Mouse (Mus musculus) intestine, embryonic 15.5 days (tissue): ENCODE data around the gene Sgpp1. TPM values are rescaled to one million over a fixed set of nuclear protein-coding genes. Genes with fewer than 3 reads are reported as not detected.

ENCODE experiments used
- ATAC-seq: fragments of 200-750 bp; cut with Nextera tagmentation; 2 replicates; pipeline ENCODE4 v1.8.0; 2017; ENCODE audit warnings: moderate TSS enrichment, moderate library complexity
- H3K27ac ChIP-seq: fragments of 300-500 bp; sonication (generic); 2 replicates; pipeline ENCODE4 v1.5.1; 2015; ENCODE audit warnings: mild to moderate bottlenecking, inconsistent platforms
- H3K27me3 ChIP-seq: fragments of 300-500 bp; sonication (generic); replicated peaks from 2 replicates; pipeline ENCODE4 v1.6.1; 2015; ENCODE audit warnings: inconsistent platforms
- H3K36me3 ChIP-seq: fragments of 300-500 bp; sonication (generic); 2 replicates; pipeline ENCODE4 v1.6.1; 2015; ENCODE audit warnings: inconsistent platforms
- H3K4me1 ChIP-seq: fragments of 300-500 bp; sonication (generic); replicated peaks from 2 replicates; pipeline ENCODE4 v1.6.1; 2015; ENCODE audit warnings: inconsistent platforms
- H3K4me2 ChIP-seq: fragments of 300-500 bp; sonication (generic); replicated peaks from 2 replicates; pipeline ENCODE4 v1.6.1; 2015; ENCODE audit warnings: mild to moderate bottlenecking, inconsistent platforms
- H3K4me3 ChIP-seq: fragments of 300-500 bp; sonication (generic); replicated peaks from 2 replicates; pipeline ENCODE4 v1.5.1; 2015; ENCODE audit warnings: inconsistent platforms
- H3K9ac ChIP-seq: fragments of 300-500 bp; sonication (generic); 2 replicates; pipeline ENCODE4 v1.6.1; 2015; ENCODE audit warnings: inconsistent platforms
- H3K9me3 ChIP-seq: fragments of 300-500 bp; sonication (generic); 2 replicates; pipeline ENCODE4 v1.6.1; 2016; ENCODE audit warnings: inconsistent platforms
- WGBS: fragments of 180-500 bp; shearing (Covaris S2); methylation state at CpG from one replicate; pipeline ENCODE4 v1.1.7; 2015; 5-methylcytosine and 5-hydroxymethylcytosine counted together
- polyA plus RNA-seq: library from polyadenylated mRNA; unstranded; fragments of >200 nt; fragmentation: Nextera tagmentation; extraction: Ambion mirVana; gene quantifications from 2 replicates; pipeline ENCODE4 v1.2.1, GENCODE M21; 2015

Gene Sgpp1
- polyA plus RNA-seq, 1 experiment from 2014 or later = 16.2 TPM

DNA sequence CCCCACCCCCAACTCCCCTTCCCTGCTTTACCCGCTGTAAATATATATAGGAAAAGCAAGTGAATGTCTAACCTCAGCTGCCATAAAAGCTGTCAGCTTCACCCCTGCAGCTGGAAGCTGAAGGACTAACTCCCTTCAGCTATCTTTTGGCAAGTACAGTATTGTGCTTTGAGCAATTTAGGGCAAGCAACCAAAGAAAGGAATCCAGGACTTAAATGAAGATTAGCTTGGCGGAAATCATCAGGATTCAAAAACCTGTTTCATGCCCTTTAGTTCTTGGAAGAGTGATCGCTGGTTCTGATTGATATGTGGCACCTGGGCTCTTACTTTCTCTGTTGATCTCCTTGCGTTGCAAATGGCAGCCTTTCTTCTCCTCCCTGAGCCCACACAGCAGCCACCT, 13.0 kb upstream of the Sgpp1 start:
- H3K27ac ChIP-seq = no peak overlapping the region
- no peaks in the 10 kb centered on the region for H3K4me1 ChIP-seq
- no peaks in the 10 kb centered on the region for H3K27me3 ChIP-seq
- no peak overlapping the region for H3K4me2 ChIP-seq
- H3K36me3 ChIP-seq = no peaks in the 10 kb centered on the region
- no peak for ATAC-seq
- H3K9me3 ChIP-seq = no peaks in the 10 kb centered on the region
- H3K4me3 ChIP-seq = no peak overlapping the region
- 69% methylated on average over 4 of the region's 4 CpGs for WGBS
- no peak overlapping the region for H3K9ac ChIP-seq

DNA sequence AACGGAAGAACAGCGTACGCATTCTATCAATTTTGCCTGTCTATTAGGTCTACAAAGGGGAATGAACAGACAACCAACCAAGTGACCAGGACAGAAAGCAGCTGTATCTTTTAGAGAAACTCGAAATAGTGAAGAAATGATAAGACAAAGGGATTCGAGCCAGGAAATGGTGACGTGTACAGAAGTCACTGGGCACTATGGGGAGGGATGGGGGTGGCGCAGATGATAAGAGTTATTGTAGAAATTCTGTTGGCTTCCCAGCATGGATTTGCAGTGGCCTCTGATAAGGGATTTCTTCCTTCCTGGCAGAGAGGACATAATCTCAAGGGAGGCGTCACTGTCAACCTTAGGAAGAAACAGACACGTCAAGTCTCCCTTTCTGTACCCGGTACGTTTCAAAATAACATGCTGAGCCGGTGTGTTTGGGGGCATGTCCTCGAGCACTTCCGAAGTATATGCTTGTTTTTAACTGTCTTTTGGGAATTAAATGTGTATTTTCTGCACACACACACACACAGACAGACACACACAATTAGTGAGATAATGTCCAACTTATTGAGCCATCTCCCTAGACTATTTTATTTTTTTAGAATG, 10.3 kb upstream of the Sgpp1 start:
- Histone ChIP-seq H3K27ac (no peak overlapping the region), H3K4me1 (no peaks in the 10 kb centered on the region), H3K27me3 (no peaks in the 10 kb centered on the region), H3K4me3 (no peak overlapping the region), H3K4me2 (no peak overlapping the region), H3K9me3 (no peaks in the 10 kb centered on the region), H3K36me3 (no peaks in the 10 kb centered on the region), H3K9ac (no peak overlapping the region)
- WGBS = 75% methylated on average over 14 of the region's 14 CpGs
- ATAC-seq = no peak

DNA sequence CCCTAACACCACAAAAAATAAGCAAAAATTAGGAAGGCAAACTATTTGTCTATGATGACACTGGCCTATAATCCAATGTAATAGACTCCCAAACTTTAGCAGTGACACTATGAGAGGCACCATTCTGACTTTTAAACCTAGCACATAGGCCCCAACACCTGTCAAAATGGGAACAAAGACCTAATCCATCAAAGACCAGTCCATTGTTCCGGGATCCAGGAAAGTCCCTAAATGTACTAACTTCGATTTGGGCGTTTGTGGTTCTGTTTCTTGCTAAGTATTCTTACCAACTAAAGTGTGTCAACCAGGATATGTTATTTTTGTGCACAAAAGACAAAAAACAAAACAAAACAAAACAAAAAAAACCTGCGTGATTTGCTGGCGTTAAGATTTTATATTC, 6.6 kb upstream of the Sgpp1 start:
- H3K36me3 ChIP-seq = no peaks in the 10 kb centered on the region
- H3K27ac ChIP-seq = no peak overlapping the region
- no peak overlapping the region for H3K4me3 ChIP-seq
- WGBS = 87% methylated on average over 5 of the region's 5 CpGs
- no peaks in the 10 kb centered on the region for H3K27me3 ChIP-seq
- H3K9ac ChIP-seq = no peak overlapping the region
- H3K9me3 ChIP-seq = no peaks in the 10 kb centered on the region
- H3K4me1 ChIP-seq = no peaks in the 10 kb centered on the region
- ATAC-seq = no peak
- H3K4me2 ChIP-seq = no peak overlapping the region

DNA sequence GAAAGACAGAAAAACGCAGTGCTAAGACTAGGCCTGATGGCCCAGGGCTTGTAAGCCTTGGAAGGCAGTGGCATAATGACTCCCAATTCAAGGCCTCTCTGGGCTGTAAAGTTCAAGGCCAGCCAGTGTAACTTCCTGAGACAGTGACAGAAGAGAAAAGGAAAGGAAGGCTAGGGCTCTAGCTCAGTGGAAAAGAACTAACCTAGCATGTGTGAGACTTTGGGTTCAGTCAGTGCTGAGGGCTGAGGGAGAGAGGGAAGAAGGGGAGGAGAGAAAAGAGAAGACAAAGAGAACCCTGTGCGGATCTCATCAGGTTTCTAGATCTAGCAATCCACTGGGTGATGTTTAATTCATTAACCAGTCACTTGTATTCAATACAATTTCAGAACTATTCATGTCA, 5.7 kb upstream of the Sgpp1 start:
- H3K27me3 ChIP-seq = no peaks in the 10 kb centered on the region
- WGBS = 88% methylated on average over 2 of the region's 2 CpGs
- no peak for ATAC-seq

DNA sequence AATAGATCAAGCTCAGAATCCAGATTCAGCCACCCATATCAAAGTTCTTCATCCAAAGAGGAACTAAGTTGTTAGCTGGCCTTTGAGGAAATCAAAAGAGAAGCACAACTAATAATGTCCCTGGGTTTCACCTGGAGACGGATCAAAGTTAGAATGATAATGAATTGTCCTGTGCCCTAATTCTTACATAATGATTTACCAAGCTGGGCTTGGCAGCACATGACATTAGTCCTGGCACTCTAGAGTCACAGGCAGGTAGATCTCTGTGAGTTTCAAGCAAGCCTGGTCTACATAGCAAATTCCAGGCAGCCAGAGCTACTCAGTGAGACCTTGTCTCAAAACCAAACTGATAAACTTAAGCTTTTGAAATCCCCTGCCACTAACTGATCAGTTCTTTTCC, 4.9 kb upstream of the Sgpp1 start:
- no peaks in the 10 kb centered on the region for H3K36me3 ChIP-seq
- H3K9ac ChIP-seq = no peak overlapping the region
- no peaks in the 10 kb centered on the region for H3K9me3 ChIP-seq
- no peaks in the 10 kb centered on the region for H3K27me3 ChIP-seq
- H3K4me2 ChIP-seq = no peak overlapping the region
- no peak overlapping the region for H3K27ac ChIP-seq
- no peak overlapping the region for H3K4me3 ChIP-seq
- whole genome bisulfite sequencing = 57% methylated on average over 1 of the region's 1 CpGs
- no peak for ATAC-seq
- H3K4me1 ChIP-seq = 0 out of 2 replicates have a peak, but pooled peaks cover 2% of the 10 kb centered on the region

More for the DNA sequence above, 5.7 kb upstream of the Sgpp1 start:
- no peaks in the 10 kb centered on the region for H3K36me3 ChIP-seq
- no peak overlapping the region for H3K27ac ChIP-seq
- H3K4me3 ChIP-seq = no peak overlapping the region
- no peak overlapping the region for H3K4me2 ChIP-seq
- no peaks in the 10 kb centered on the region for H3K9me3 ChIP-seq
- no peak overlapping the region for H3K9ac ChIP-seq
- no peaks in the 10 kb centered on the region for H3K4me1 ChIP-seq

DNA sequence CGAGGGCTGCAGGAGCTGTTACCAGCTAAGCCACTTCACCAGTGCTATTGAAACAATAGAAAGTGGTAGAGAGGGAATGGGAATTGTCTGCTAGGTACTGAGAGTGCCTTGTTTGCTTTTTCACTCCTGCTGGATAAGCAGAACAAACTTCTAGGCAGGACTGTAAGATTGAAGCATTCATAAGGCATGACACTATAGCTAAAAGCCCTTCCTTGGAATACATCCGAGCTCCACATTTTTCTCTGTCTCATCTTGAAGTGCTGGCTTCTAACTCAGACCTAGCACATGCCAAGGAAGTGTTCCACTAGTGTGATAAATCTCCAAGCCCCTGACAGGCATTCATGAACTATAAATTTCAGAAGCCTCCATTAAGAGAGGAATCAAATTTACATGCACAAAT, 4.1 kb upstream of the Sgpp1 start:
- no peak for ATAC-seq

DNA sequence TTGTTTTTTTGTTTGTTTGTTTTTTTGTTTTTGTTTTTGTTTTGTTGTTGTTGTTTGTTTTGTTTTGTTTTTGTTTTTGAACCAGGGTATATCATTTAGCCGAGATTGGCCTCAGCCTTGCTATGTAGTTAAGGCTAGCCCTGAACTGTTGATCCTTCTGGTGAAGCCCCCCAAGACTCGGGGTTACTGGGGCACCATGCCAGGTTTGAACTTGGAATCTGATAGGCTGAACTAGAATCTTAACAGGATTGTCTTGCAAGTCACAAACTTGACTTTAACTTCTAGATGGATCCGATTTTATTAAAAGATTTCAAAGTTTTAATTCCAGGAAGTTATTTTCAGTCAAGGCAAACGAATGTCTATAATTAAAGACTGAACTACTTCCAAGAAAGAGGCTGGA, 767 bp upstream of the Sgpp1 start:
- Histone ChIP-seq H3K4me1 (0 out of 2 replicates have a peak, but pooled peaks cover 2% of the 10 kb centered on the region), H3K4me3 (no peak overlapping the region), H3K36me3 (no peaks in the 10 kb centered on the region), H3K9me3 (no peaks in the 10 kb centered on the region), H3K4me2 (no peak overlapping the region), H3K9ac (no peak overlapping the region), H3K27ac (no peak overlapping the region), H3K27me3 (no peaks in the 10 kb centered on the region)
- ATAC-seq = no peak
- WGBS = 77% methylated on average over 4 of the region's 4 CpGs

More for the DNA sequence above, 4.1 kb upstream of the Sgpp1 start:
- Histone ChIP-seq H3K36me3 (no peaks in the 10 kb centered on the region), H3K27me3 (no peaks in the 10 kb centered on the region), H3K4me3 (no peak overlapping the region), H3K9ac (no peak overlapping the region), H3K4me2 (no peak overlapping the region), H3K9me3 (no peaks in the 10 kb centered on the region), H3K4me1 (0 out of 2 replicates have a peak, but pooled peaks cover 2% of the 10 kb centered on the region), H3K27ac (no peak overlapping the region)
- 57% methylated on average over 2 of the region's 2 CpGs for WGBS

DNA sequence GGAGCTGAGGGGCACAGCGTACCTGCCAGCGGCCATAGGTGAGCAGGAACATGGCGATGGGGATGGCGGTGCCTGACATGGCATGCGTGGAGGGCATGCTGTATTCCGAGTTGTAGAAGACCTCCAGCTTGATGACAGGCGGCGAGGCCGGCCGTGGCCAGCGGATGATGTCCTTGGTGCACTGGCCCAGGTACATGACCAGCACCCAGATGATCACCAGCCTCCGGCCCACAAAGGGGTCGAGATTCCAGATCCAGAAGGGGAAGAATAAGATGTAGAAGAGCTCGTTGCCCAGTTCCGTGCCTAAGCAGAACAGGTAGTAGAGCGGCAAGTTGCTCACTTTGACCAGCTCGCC, 661 bp downstream of the Sgpp1 start:
- peak overlapping the region; percentile 75 for H3K4me3 ChIP-seq
- H3K36me3 ChIP-seq = no peaks in the 10 kb centered on the region
- 0 out of 2 replicates have a peak, but pooled peaks cover 2% of the 10 kb centered on the region for H3K4me1 ChIP-seq
- H3K27ac ChIP-seq = no peak overlapping the region
- ATAC-seq = peak; percentile 20
- no peaks in the 10 kb centered on the region for H3K9me3 ChIP-seq
- peak overlapping the region; percentile 80 for H3K9ac ChIP-seq
- WGBS = 2% methylated on average over 17 of the region's 17 CpGs
- no peaks in the 10 kb centered on the region for H3K27me3 ChIP-seq
- H3K4me2 ChIP-seq = peak overlapping the region; percentile 84

DNA sequence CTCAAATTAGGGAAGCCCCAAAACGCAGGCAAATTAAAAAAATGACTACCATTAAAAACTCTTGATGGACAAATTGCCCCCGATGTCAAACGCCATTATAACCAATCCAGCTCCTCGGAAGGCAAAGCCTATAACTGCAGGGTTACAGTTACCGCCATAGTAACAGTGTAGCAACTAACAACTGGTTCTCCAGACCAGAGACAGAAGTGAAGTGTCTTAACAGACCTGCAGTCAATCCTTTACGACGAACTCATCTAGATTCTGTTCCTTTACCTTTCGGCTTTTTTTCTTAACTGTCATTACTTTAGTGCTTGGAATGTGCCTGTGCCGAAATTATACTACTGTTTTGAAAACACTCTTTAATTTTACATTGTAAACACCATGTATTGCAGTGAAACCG, 1.4 kb downstream of the Sgpp1 start:
- 0 out of 2 replicates have a peak, but pooled peaks cover 2% of the 10 kb centered on the region for H3K4me1 ChIP-seq
- peak overlapping the region; percentile 80; the same call in 1 of the 2 replicates for H3K9ac ChIP-seq
- H3K36me3 ChIP-seq = no peaks in the 10 kb centered on the region
- no peak for ATAC-seq
- peak overlapping the region; percentile 84 for H3K4me2 ChIP-seq
- peak overlapping the region; percentile 75 for H3K4me3 ChIP-seq
- no peak overlapping the region for H3K27ac ChIP-seq
- H3K9me3 ChIP-seq = no peaks in the 10 kb centered on the region
- H3K27me3 ChIP-seq = no peaks in the 10 kb centered on the region
- 18% methylated on average over 10 of the region's 10 CpGs for WGBS

DNA sequence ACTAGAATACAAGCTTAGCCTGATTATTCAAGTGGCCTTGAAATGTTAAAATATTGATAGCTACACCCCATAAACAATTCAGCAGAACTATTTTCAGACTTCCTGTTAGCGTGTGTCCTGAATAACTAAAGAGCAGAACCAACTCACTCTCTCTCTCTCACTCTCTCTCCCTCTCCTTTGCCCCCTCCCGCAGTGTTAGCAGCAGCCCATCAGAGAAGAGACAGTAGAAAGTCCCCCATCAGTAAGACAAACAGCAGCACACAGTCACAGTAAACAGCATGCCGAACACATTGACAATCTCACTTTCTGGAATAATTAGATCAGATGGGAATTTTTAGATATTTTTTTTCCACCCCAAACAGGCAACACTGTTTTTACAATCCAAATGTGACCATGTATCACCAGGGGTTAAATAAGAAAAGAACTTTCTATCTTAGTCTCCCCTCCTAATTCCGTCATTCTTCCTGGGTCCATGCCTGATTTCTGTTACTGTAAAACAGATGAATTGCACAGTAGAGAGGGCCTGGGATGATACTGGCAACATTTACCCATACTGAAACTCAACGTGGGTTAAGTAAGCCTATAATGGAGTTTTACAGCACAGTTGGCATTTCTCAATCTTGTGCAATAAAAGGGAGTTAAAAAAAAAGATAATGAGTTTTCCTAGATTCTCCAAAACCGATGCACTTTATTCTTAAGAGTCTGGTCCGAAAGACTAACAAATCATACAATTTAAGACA, 2.0 kb downstream of the Sgpp1 start:
- Histone ChIP-seq H3K4me1 (0 out of 2 replicates have a peak, but pooled peaks cover 2% of the 10 kb centered on the region), H3K4me3 (peak overlapping the region; percentile 19), H3K27me3 (no peaks in the 10 kb centered on the region), H3K36me3 (no peaks in the 10 kb centered on the region), H3K27ac (no peak overlapping the region), H3K9me3 (no peaks in the 10 kb centered on the region), H3K9ac (no peak overlapping the region; the same call in 1 of the 2 replicates), H3K4me2 (peak overlapping the region; percentile 84)
- no peak for ATAC-seq
- 33% methylated on average over 7 of the region's 7 CpGs for WGBS

DNA sequence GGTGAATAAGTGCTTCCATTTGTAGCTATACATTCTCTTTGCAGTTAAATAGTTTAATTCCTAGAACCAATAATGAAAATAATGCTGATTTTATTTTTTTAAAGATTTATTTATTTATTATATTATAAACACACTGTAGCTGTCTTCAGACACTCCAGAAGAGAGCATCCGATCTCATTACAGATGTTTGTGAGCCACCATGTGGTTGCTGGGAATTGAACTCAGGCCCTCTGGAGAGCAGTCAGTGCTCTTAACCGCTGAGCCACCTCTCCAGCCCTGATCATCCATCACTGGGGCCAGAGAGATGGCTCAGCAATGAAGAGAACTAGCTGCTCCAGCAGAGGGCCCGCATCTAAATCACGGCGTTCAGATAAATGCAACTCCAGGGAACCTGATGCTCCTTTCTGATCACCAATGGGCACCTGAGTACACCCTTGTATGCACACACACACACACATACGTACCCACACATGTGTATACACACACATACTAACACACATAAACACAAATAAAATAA, 3.5 kb downstream of the Sgpp1 start:
- no peak overlapping the region for H3K4me2 ChIP-seq
- 0 out of 2 replicates have a peak, but pooled peaks cover 2% of the 10 kb centered on the region for H3K4me1 ChIP-seq
- H3K27ac ChIP-seq = no peak overlapping the region
- H3K4me3 ChIP-seq = no peak overlapping the region
- H3K9ac ChIP-seq = no peak overlapping the region
- no peaks in the 10 kb centered on the region for H3K27me3 ChIP-seq
- ATAC-seq = no peak
- 73% methylated on average over 6 of the region's 6 CpGs for WGBS
- H3K9me3 ChIP-seq = no peaks in the 10 kb centered on the region
- no peaks in the 10 kb centered on the region for H3K36me3 ChIP-seq

DNA sequence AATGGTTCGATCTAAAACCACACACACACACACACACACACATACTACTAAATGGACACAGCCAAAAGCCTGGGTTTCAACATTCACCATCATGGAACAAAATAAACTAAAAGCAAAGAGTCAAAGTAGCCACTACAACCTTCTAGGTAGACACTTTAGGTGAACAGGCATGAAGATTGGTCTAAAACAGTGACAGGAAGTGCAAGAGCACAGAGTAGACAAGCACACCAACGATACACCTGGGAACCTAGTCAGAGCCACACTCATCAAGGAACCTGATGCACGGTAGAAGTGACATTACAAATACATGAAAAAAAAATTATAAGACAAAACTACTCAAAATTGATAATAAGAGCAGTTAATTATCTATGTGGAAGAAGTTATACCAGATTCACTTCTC, 4.0 kb downstream of the Sgpp1 start:
- Histone ChIP-seq H3K9me3 (no peaks in the 10 kb centered on the region), H3K27me3 (no peaks in the 10 kb centered on the region), H3K27ac (no peak overlapping the region), H3K4me3 (no peak overlapping the region), H3K4me2 (no peak overlapping the region), H3K4me1 (0 out of 2 replicates have a peak, but pooled peaks cover 2% of the 10 kb centered on the region), H3K36me3 (no peaks in the 10 kb centered on the region), H3K9ac (no peak overlapping the region)
- ATAC-seq = no peak
- WGBS = 88% methylated on average over 3 of the region's 3 CpGs
